Mouse (Mus musculus): ENCODE data around the gene 1700015F17Rik.

GRCm38 (mm10) chr5:5483254-5483858 lies 4.4 kb upstream of the 1700015F17Rik start:
- TF ChIP-seq MYOG (IDR thresholded peaks at IDR 0.05; ENCODE audit: control insufficient read depth in 1 of 3, insufficient read depth in 1 of 3, insufficient read length in 2 of 3, low read depth in 2 of 3), result no peak
- TF ChIP-seq POLR2A (IDR thresholded peaks at IDR 0.05; ENCODE audit: insufficient read length, low read depth), result no peak
- no peak for TF ChIP-seq MAX (IDR thresholded peaks at IDR 0.05; ENCODE audit: low read depth)
- TF ChIP-seq SRF (IDR thresholded peaks at IDR 0.05; ENCODE audit: control insufficient read depth, insufficient read length, low read depth), result no peak
- no peak for TF ChIP-seq TCF12 (IDR thresholded peaks at IDR 0.05; ENCODE audit: insufficient read depth, poor library complexity, severe bottlenecking)
- no peak for TF ChIP-seq E2F4 (IDR thresholded peaks at IDR 0.05; ENCODE audit: insufficient read depth)

All from myocyte (in vitro differentiated cells).